Mouse (Mus musculus) stomach, postnatal 0 days (tissue): ENCODE data around the gene Neurog1. TPM values are rescaled to one million over a fixed set of nuclear protein-coding genes. Genes with fewer than 3 reads are reported as not detected.

Experiments
- ATAC-seq: fragments of 200-750 bp; cut with Nextera tagmentation; 2 replicates; pipeline ENCODE4 v1.8.0; 2017; ENCODE audit not compliant: low FRiP score, low TSS enrichment
- DNase-seq: peaks from one replicate; pipeline ENCODE4 v3.0.0-alpha.2; 2016; ENCODE audit warnings: low spot score
- H3K27ac ChIP-seq: fragments of 300-500 bp; sonication (generic); replicated peaks from 2 replicates; pipeline ENCODE4 v1.5.1; 2014; ENCODE audit warnings: mild to moderate bottlenecking, control low read depth
- H3K27me3 ChIP-seq: fragments of 300-500 bp; sonication (generic); 2 replicates; pipeline ENCODE4 v1.6.1; 2014; ENCODE audit warnings: low read length; ENCODE audit not compliant: control insufficient read depth, insufficient read depth
- H3K36me3 ChIP-seq: fragments of 300-500 bp; sonication (generic); 2 replicates; pipeline ENCODE4 v1.6.1; 2014; ENCODE audit warnings: low read length, mixed read lengths; ENCODE audit not compliant: control insufficient read depth, insufficient read depth
- H3K4me1 ChIP-seq: fragments of 300-500 bp; sonication (generic); replicated peaks from 2 replicates; pipeline ENCODE4 v1.6.1; 2014; ENCODE audit warnings: antibody characterized with exemption; ENCODE audit not compliant: control insufficient read depth, insufficient read depth
- H3K4me2 ChIP-seq: fragments of 300-500 bp; sonication (generic); replicated peaks from 2 replicates; pipeline ENCODE4 v1.6.1; 2014; ENCODE audit warnings: low read depth, mild to moderate bottlenecking, control low read depth, moderate library complexity
- H3K4me3 ChIP-seq: fragments of 300-500 bp; sonication (generic); 2 replicates; pipeline ENCODE4 v1.5.1; 2014; ENCODE audit warnings: low read depth, low read length, control low read depth
- H3K9ac ChIP-seq: fragments of 300-500 bp; sonication (generic); 2 replicates; pipeline ENCODE4 v1.6.1; 2014; ENCODE audit warnings: mild to moderate bottlenecking, low read length, control low read depth, mixed read lengths
- H3K9me3 ChIP-seq: fragments of 300-500 bp; sonication (generic); 2 replicates; pipeline ENCODE4 v1.6.1; 2016; ENCODE audit warnings: low read length; ENCODE audit not compliant: control insufficient read depth
- CTCF ChIP-seq: IDR thresholded peaks from 2 replicates; pipeline ENCODE4 v1.5.1; 2016; ENCODE audit warnings: antibody characterized with exemption, low read depth, mild to moderate bottlenecking, moderate library complexity
- EP300 ChIP-seq: optimal IDR thresholded peaks from 2 replicates; pipeline ENCODE3; 2016; ENCODE audit warnings: antibody characterized with exemption
- WGBS: fragments of 180-500 bp; shearing (Covaris S2); extraction: QIAGEN DNeasy Blood & Tissue Kit; methylation state at CpG from one replicate; pipeline ENCODE4 v1.1.7; 2014; 5-methylcytosine and 5-hydroxymethylcytosine counted together
- polyA plus RNA-seq: library from polyadenylated mRNA; unstranded; fragments of >200 nt; fragmentation: Nextera tagmentation; extraction: Ambion mirVana; gene quantifications from 2 replicates; pipeline ENCODE4 v1.2.1, GENCODE M21; 2015

The Neurog1 gene
- polyA plus RNA-seq, 1 experiment from 2014 or later = not detected

- Histone ChIP-seq H3K4me1 (0 out of 2 replicates have a peak, but pooled peaks cover 3% of the 10 kb centered on the region), H3K27ac (no peak overlapping the region), H3K9me3 (no peaks in the 10 kb centered on the region), H3K27me3 (peaks cover 46% of the 10 kb centered on the region; the same call in 1 of the 2 replicates), H3K36me3 (no peaks in the 10 kb centered on the region), H3K9ac (no peak overlapping the region), H3K4me2 (peak overlapping the region; percentile 14), H3K4me3 (peak overlapping the region; percentile 31; the same call in 1 of the 2 replicates)
- WGBS = 2% methylated on average over 58 of the region's 59 CpGs
- ATAC-seq (no peak), DNase-seq (no peak)
- TF ChIP-seq CTCF (no peak), EP300 (no peak)
Measured at GRCm38 (mm10) chr13:56251176-56251923, 613 bp downstream of the Neurog1 start.

DNA sequence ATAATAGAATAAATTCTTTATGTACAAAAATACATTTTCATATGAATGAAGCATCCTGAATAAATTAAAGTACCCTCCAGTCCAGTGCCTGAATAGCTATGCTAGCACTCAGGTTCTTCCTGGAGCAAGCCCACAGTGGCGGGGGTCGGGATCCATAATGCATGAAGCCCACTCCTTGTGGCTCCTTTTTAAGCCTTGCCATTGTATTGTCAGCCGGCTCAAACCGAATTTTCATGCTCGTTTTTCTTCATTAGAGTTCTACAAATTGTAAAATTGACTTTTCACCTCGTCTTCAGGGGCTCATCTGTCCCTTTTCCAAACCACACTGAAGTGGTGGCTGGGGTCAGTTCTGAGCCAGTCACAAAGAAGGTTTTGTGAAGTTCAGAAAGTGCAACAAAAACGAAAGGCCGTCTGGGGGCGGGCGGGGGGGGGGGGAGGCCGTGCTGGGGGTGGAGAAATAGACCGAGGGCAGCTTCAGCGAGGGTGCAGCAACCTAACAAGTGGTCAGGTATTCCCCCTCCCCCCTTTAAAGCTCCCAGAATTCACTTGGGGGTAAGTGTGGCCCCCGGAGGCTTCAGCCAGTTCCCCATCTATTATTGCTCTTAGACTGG, 1.3 kb downstream of the Neurog1 start:
- no peak for TF ChIP-seq EP300
- TF ChIP-seq CTCF = no peak
- no peaks in the 10 kb centered on the region for H3K9me3 ChIP-seq
- H3K4me2 ChIP-seq = no peak overlapping the region
- 4% methylated on average over 14 of the region's 14 CpGs for WGBS
- H3K27me3 ChIP-seq = peaks cover 46% of the 10 kb centered on the region; the same call in 1 of the 2 replicates
- H3K27ac ChIP-seq = no peak overlapping the region
- no peak overlapping the region for H3K4me3 ChIP-seq
- 0 out of 2 replicates have a peak, but pooled peaks cover 3% of the 10 kb centered on the region for H3K4me1 ChIP-seq
- no peak for ATAC-seq
- no peaks in the 10 kb centered on the region for H3K36me3 ChIP-seq
- no peak overlapping the region for H3K9ac ChIP-seq
- no peak for DNase-seq

DNA sequence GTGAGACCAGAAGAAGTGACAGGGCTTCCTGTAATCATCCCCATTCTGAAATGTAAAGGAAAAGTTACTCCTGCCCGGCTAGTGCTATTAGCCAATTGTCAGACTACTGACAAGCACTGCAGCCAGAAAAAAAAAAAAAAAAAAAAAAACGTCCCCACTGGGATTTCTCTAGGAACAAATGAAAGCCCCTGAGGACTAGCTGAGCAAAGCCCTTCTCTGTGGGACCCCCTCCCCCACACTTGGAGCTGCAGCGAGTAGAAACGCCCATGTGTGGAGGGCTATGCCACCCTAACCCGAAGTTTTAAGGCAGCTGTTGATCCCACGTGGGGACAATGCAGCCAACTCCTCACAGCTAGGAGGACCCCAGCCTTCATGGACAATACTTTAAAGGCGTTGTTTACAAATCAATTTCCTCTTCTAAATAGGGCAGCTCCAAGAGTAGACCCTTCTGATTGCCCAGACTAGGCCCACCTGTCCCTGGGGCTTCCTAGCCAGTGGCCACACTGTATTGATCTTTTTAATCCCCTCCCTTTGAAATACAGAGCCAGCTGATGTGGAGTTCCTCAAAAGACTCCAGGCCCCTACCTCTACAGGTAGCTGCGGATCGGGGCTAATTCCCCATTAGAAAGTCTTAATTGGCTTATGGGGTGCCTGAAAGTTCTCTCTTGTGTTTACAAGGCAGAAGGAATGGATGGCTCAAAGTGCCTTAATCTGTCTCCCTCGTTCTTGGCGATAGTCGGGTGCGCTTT, 2.2 kb downstream of the Neurog1 start:
- Histone ChIP-seq H3K4me1 (0 out of 2 replicates have a peak, but pooled peaks cover 3% of the 10 kb centered on the region), H3K9ac (no peak overlapping the region), H3K36me3 (no peaks in the 10 kb centered on the region), H3K27me3 (peaks cover 42% of the 10 kb centered on the region; the same call in 1 of the 2 replicates), H3K27ac (no peak overlapping the region), H3K4me2 (no peak overlapping the region), H3K9me3 (no peaks in the 10 kb centered on the region), H3K4me3 (no peak overlapping the region)
- DNase-seq = no peak
- ATAC-seq = no peak
- WGBS = 4% methylated on average over 13 of the region's 13 CpGs
- TF ChIP-seq EP300 = no peak

DNA sequence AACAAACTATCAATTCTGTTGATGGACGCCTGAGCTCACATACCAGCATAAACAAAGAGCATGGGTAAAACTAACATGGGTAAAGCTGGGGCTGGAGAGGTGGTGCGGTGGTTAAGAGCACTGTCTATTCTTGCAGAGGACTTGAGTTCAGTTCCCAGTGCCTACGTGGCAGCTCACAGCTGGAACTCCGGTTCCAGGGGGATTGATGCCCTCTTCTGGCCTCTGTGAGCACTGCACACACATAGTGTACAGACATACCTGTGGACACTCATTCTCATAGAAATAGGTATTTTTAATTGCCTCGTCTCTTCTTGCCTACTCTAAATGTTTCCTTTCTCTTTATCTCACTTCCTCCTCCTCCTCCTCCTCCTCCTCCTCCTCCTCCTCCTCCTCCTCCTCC, 8.9 kb downstream of the Neurog1 start:
- ATAC-seq (no peak), DNase-seq (no peak)
- Histone ChIP-seq H3K27ac (no peak overlapping the region), H3K4me2 (no peak overlapping the region), H3K4me3 (no peak overlapping the region), H3K4me1 (no peaks in the 10 kb centered on the region), H3K36me3 (no peaks in the 10 kb centered on the region), H3K27me3 (peaks cover 7% of the 10 kb centered on the region; the same call in 1 of the 2 replicates), H3K9ac (no peak overlapping the region), H3K9me3 (no peaks in the 10 kb centered on the region)
- TF ChIP-seq CTCF (no peak), EP300 (no peak)
- WGBS = 86% methylated on average over 5 of the region's 5 CpGs

GRCm38 (mm10) chr13:56240012-56240770, 11.8 kb downstream of the Neurog1 start:
- WGBS = 47% methylated on average over 16 of the region's 16 CpGs
- no peaks in the 10 kb centered on the region for H3K27me3 ChIP-seq
- H3K36me3 ChIP-seq = no peaks in the 10 kb centered on the region
- no peak overlapping the region for H3K27ac ChIP-seq
- H3K9me3 ChIP-seq = no peaks in the 10 kb centered on the region
- no peak overlapping the region for H3K4me3 ChIP-seq
- TF ChIP-seq CTCF (no peak), EP300 (no peak)
- ATAC-seq (no peak), DNase-seq (no peak)
- no peak overlapping the region for H3K9ac ChIP-seq
- H3K4me1 ChIP-seq = no peaks in the 10 kb centered on the region
- H3K4me2 ChIP-seq = no peak overlapping the region
